ENCODE assay signal across 8 mouse cellular contexts in the genomic region with DNA sequence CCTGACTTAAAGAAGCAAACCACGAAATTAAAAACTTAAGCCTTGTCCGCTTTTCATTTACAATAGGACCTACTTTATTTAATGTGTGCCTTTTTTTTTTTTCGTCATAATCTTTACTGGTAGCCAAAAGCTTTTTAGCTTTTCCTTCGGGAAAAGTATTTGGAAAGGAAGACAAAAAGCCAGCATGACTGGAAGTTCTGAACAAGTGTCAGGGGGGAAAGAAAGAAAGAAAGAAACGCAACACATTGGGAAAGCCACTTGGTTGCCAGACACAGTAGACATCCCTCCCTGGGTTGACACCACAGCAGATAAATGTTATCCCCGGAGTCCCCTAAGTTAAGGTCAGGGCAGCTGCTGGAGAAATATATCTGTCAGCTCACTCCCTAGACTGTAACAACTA. TPM values are rescaled to one million over a fixed set of nuclear protein-coding genes. Genes with fewer than 3 reads are reported as not detected.
DNase-seq lines count a peak whose midpoint lies in the region; ATAC-seq and TF ChIP-seq lines count a peak whose summit lies in the region.

No protein-coding gene starts in this region.

- DNase-seq in kidney, postnatal 25 days: no peak
- DNase-seq in right cerebral cortex, postnatal 14 days: no peak
- no peak for DNase-seq in layer of hippocampus, postnatal 25 days (ENCODE audit: extremely low spot score in 1 of 2, low spot score in 1 of 2)
- no peak for DNase-seq in left cerebral cortex, postnatal 36 days (ENCODE audit: low spot score in 2 of 2)

- H3K9ac ChIP-seq in kidney, embryonic 14.5 days (ENCODE audit: low read depth, low read length): no peak overlapping the region
- H3K9ac ChIP-seq in heart, embryonic 15.5 days: peak overlapping the region; percentile 90
- no peak overlapping the region for H3K9ac ChIP-seq in midbrain, embryonic 13.5 days (replicated peaks)

- 48% methylated on average over 6 of the region's 6 CpGs for WGBS in kidney, embryonic 14.5 days
- WGBS in heart, embryonic 15.5 days: 44% methylated on average over 6 of the region's 6 CpGs
- WGBS in midbrain, embryonic 13.5 days: 54% methylated on average over 6 of the region's 6 CpGs

- no peaks in the 10 kb centered on the region for H3K27me3 ChIP-seq in kidney, embryonic 14.5 days (ENCODE audit: control insufficient read depth, insufficient read depth, low read length)
- no peaks in the 10 kb centered on the region for H3K27me3 ChIP-seq in heart, embryonic 15.5 days
- peaks cover 49% of the 10 kb centered on the region for H3K27me3 ChIP-seq in midbrain, embryonic 13.5 days

- H3K27ac ChIP-seq in kidney, embryonic 14.5 days (ENCODE audit: low read depth, low read length): no peak overlapping the region
- no peak overlapping the region for H3K27ac ChIP-seq in bone marrow macrophage, adult 2 months (ENCODE audit: insufficient read depth, low read depth, low read length)
- H3K27ac ChIP-seq in heart, embryonic 15.5 days: peak overlapping the region; percentile 97
- H3K27ac ChIP-seq in midbrain, embryonic 13.5 days: no peak overlapping the region

- no peak for TF ChIP-seq CTCF in bone marrow macrophage, adult 2 months (IDR thresholded peaks at IDR 0.05; ENCODE audit: low read depth, low read length)

- TF ChIP-seq POLR2A in bone marrow macrophage, adult 2 months (IDR thresholded peaks at IDR 0.05; ENCODE audit: borderline replicate concordance, low read depth, low read length): no peak

- peaks cover 7% of the 10 kb centered on the region; the same call in 1 of the 2 replicates for H3K4me1 ChIP-seq in kidney, embryonic 14.5 days (ENCODE audit: control insufficient read depth, insufficient read depth, low read length)
- H3K4me1 ChIP-seq in bone marrow macrophage, adult 2 months (ENCODE audit: control insufficient read depth, insufficient read depth, low read length): peaks cover 23% of the 10 kb centered on the region
- H3K4me1 ChIP-seq in heart, embryonic 15.5 days (replicated peaks): peaks cover 48% of the 10 kb centered on the region
- peaks cover 26% of the 10 kb centered on the region for H3K4me1 ChIP-seq in midbrain, embryonic 13.5 days (replicated peaks)

- no peaks in the 10 kb centered on the region for H3K36me3 ChIP-seq in kidney, embryonic 14.5 days (ENCODE audit: control insufficient read depth, insufficient read depth, low read length)
- peaks cover 20% of the 10 kb centered on the region for H3K36me3 ChIP-seq in heart, embryonic 15.5 days
- peaks cover 4% of the 10 kb centered on the region for H3K36me3 ChIP-seq in midbrain, embryonic 13.5 days

- intact Hi-C loops in left cerebral cortex, postnatal 36 days (cut with DNase I): loop anchor here (2.0 to 5.0 kb wide), 3 partner anchors 47 to 157 kb away; no protein-coding TSS in a partner anchor

- peak overlapping the region; percentile 55; the same call in 1 of the 2 replicates for H3K4me3 ChIP-seq in kidney, embryonic 14.5 days (ENCODE audit: low read length)
- H3K4me3 ChIP-seq in bone marrow macrophage, adult 2 months (ENCODE audit: insufficient read depth, low read length): peak overlapping the region; percentile 76
- peak overlapping the region; percentile 84 for H3K4me3 ChIP-seq in heart, embryonic 15.5 days
- H3K4me3 ChIP-seq in midbrain, embryonic 13.5 days (replicated peaks): peak overlapping the region; percentile 60

- no peak for ATAC-seq in kidney, embryonic 14.5 days (ENCODE audit: low FRiP score, low TSS enrichment)
- no peak for ATAC-seq in heart, embryonic 15.5 days (replicated peaks; ENCODE audit: insufficient number of reproducible peaks, insufficient read depth, low FRiP score, low read depth)
- ATAC-seq in midbrain, embryonic 13.5 days: no peak

- peak overlapping the region; percentile 95 for H3K4me2 ChIP-seq in kidney, embryonic 14.5 days (replicated peaks; ENCODE audit: low read depth, low read length)
- H3K4me2 ChIP-seq in heart, embryonic 15.5 days: peak overlapping the region; percentile 71
- peak overlapping the region; percentile 93; the same call in 1 of the 2 replicates for H3K4me2 ChIP-seq in midbrain, embryonic 13.5 days (replicated peaks)

- H3K9me3 ChIP-seq in kidney, embryonic 14.5 days (ENCODE audit: control insufficient read depth, low read length): no peaks in the 10 kb centered on the region
- no peaks in the 10 kb centered on the region for H3K9me3 ChIP-seq in heart, embryonic 15.5 days (replicated peaks)
- H3K9me3 ChIP-seq in midbrain, embryonic 13.5 days: no peaks in the 10 kb centered on the region

RNA-seq across cellular contexts. Expression of a gene that starts 1.5 kb away (rescaled TPM):
- 6.9 and 8.1 TPM in 2 replicates for polyA plus RNA-seq in kidney, embryonic 14.5 days (2014; fragmentation: Nextera tagmentation; extraction: Ambion mirVana)
- 1.5 and 2.0 TPM in 2 replicates for polyA plus RNA-seq in bone marrow macrophage, adult 2 months (2012; ENCODE audit: insufficient read depth, insufficient read length, missing spikeins)
- polyA plus RNA-seq in heart, embryonic 15.5 days (2015; fragmentation: Nextera tagmentation; extraction: Ambion mirVana): 25.1 and 25.9 TPM in 2 replicates
- polyA plus RNA-seq in midbrain, embryonic 13.5 days (2015; fragmentation: Nextera tagmentation; extraction: Ambion mirVana): 3.3 and 3.4 TPM in 2 replicates
- 10 to 100 TPM; 82.5 to 98.5 TPM for total RNA-seq in layer of hippocampus, postnatal 25 days (2021)
- total RNA-seq in left cerebral cortex, postnatal 36 days (2021): 100 to 1,000 TPM in 1 of 2 experiments, 10 to 100 TPM in 1; 94.0 to 104 TPM
